Mouse (Mus musculus) olfactory bulb, adult 2 months (tissue): ENCODE measurements around the gene Adgrv1.

Source experiments
- CTCF ChIP-seq: fragments of 200-500 bp; IDR thresholded peaks from 2 replicates; pipeline ENCODE4 v1.5.1; 2012; ENCODE audit warnings: low read depth, mild to moderate bottlenecking, low read length, moderate library complexity; ENCODE audit not compliant: insufficient read depth
- POLR2A ChIP-seq: fragments of 200-500 bp; IDR thresholded peaks from 2 replicates; pipeline ENCODE4 v1.6.1; 2012; ENCODE audit warnings: mild to moderate bottlenecking, low read depth, low read length, moderate library complexity; ENCODE audit not compliant: insufficient read depth

DNA sequence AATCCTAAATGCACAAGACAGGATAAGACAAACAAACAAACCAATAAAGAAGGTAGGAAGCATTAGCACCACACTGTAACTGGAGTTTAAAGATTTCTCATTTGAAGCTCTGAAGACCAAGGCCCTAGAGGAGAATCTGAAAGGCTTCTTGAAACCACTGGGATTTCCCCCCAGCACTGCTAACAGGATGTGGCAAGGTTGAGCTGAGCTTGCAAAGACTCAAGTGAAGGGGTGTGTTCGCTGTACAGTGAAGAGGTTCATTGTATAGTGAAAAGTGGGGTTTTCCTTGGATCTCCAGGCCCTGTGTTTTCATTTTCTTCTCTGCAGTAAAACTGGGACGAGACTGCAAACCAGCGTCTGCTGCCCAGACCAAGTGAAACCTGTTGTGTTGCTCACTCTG lies 456.9 kb downstream of the Adgrv1 start:
- TF ChIP-seq POLR2A (no peak), CTCF (no peak)
